Mouse (Mus musculus) heart, embryonic 14.5 days (tissue): Measurements from ENCODE around the gene B3gntl1. TPM values are rescaled to one million over a fixed set of nuclear protein-coding genes. Genes with fewer than 3 reads are reported as not detected.

Experiments used
- ATAC-seq: fragments of 200-750 bp; cut with Nextera tagmentation; 2 replicates; pipeline ENCODE4 v1.8.0; 2017; ENCODE audit warnings: low read depth, moderate TSS enrichment; ENCODE audit not compliant: insufficient number of reproducible peaks, insufficient read depth, low FRiP score
- H3K27ac ChIP-seq, 2 experiments: fragments of 200-500 bp in 1 of 2; fragments of 300-500 bp in 1 of 2; sonication (generic) in 1 of 2; replicated peaks in 1 of 2; 2 replicates each; pipeline ENCODE4 v1.5.1; 2012 to 2014; ENCODE audit warnings: low read depth in 2 of 2, low read length in 2 of 2, control low read depth in 1 of 2, mild to moderate bottlenecking in 1 of 2, mixed read lengths in 1 of 2; ENCODE audit not compliant: control insufficient read depth in 1 of 2, insufficient read depth in 1 of 2
- H3K27me3 ChIP-seq: fragments of 300-500 bp; sonication (generic); 2 replicates; pipeline ENCODE4 v1.6.1; 2014; ENCODE audit warnings: mild to moderate bottlenecking, low read length, control low read depth; ENCODE audit not compliant: control insufficient read depth, insufficient read depth
- H3K36me3 ChIP-seq: fragments of 300-500 bp; sonication (generic); 2 replicates; pipeline ENCODE4 v1.6.1; 2014; ENCODE audit warnings: mild to moderate bottlenecking, control low read depth, low read length, mixed read lengths; ENCODE audit not compliant: control insufficient read depth, insufficient read depth
- H3K4me1 ChIP-seq, 2 experiments: fragments of 200-500 bp in 1 of 2; fragments of 300-500 bp in 1 of 2; sonication (generic) in 1 of 2; 2 replicates each; pipeline ENCODE4 v1.6.1; 2012 to 2014; ENCODE audit warnings: low read length in 2 of 2, control low read depth in 1 of 2, mixed read lengths in 1 of 2; ENCODE audit not compliant: control insufficient read depth in 2 of 2, insufficient read depth in 2 of 2
- H3K4me2 ChIP-seq: fragments of 300-500 bp; sonication (generic); 2 replicates; pipeline ENCODE4 v1.6.1; 2014; ENCODE audit warnings: mild to moderate bottlenecking, low read length
- H3K4me3 ChIP-seq, 2 experiments: fragments of 200-500 bp in 1 of 2; fragments of 300-500 bp in 1 of 2; sonication (generic) in 1 of 2; 2 replicates each; pipeline ENCODE4 v1.5.1; 2012 to 2014; ENCODE audit warnings: low read length in 2 of 2, mild to moderate bottlenecking in 2 of 2, control low read depth in 1 of 2, low read depth in 1 of 2, moderate library complexity in 1 of 2; ENCODE audit not compliant: control insufficient read depth in 1 of 2, insufficient read depth in 1 of 2
- H3K9ac ChIP-seq: fragments of 300-500 bp; sonication (generic); 2 replicates; pipeline ENCODE4 v1.6.1; 2014; ENCODE audit warnings: mild to moderate bottlenecking, low read length
- H3K9me3 ChIP-seq: fragments of 300-500 bp; sonication (generic); 2 replicates; pipeline ENCODE4 v1.6.1; 2016; ENCODE audit warnings: low read length, control low read depth; ENCODE audit not compliant: control insufficient read depth
- WGBS: fragments of 180-500 bp; shearing (Covaris S2); extraction: QIAGEN DNeasy Blood & Tissue Kit; methylation state at CpG from one replicate; pipeline ENCODE4 v1.1.7; 2014; 5-methylcytosine and 5-hydroxymethylcytosine counted together
- polyA plus RNA-seq: library from polyadenylated mRNA; unstranded; fragments of >200 nt; fragmentation: Nextera tagmentation; extraction: Ambion mirVana; gene quantifications from 2 replicates; pipeline ENCODE4 v1.2.1, GENCODE M21; 2014

B3gntl1 gene
- polyA plus RNA-seq, 1 experiment from 2014 or later = 6.3 TPM

GRCm38 (mm10) chr11:121597254-121597653 lies 75.7 kb downstream of the B3gntl1 start:
- Histone ChIP-seq H3K9ac (no peak overlapping the region), H3K36me3 (peaks cover 54% of the 10 kb centered on the region), H3K4me2 (no peak overlapping the region), H3K9me3 (no peaks in the 10 kb centered on the region), H3K4me1 (no peaks in the 10 kb centered on the region), H3K4me3 (no peak overlapping the region), H3K27ac (no peak overlapping the region), H3K27me3 (no peaks in the 10 kb centered on the region)
- ATAC-seq = no peak
- WGBS = 83% methylated on average over 6 of the region's 6 CpGs

GRCm38 (mm10) chr11:121581856-121582255 lies 91.1 kb downstream of the B3gntl1 start:
- Histone ChIP-seq H3K4me2 (no peak overlapping the region), H3K36me3 (peaks cover 20% of the 10 kb centered on the region), H3K27ac (no peak overlapping the region), H3K9ac (no peak overlapping the region), H3K9me3 (no peaks in the 10 kb centered on the region), H3K27me3 (no peaks in the 10 kb centered on the region), H3K4me1 (no peaks in the 10 kb centered on the region; a peak in 1 of 4 replicates), H3K4me3 (no peak overlapping the region)
- ATAC-seq = no peak

Other genes with a start within 250 kb of the B3gntl1 start
- gene Fn3k, start 238.2 kb downstream of the B3gntl1 start, polyA plus RNA-seq = 13.6 and 14.8 TPM in 2 replicates
- 16.6 TPM in 2 replicates for gene Tbcd, start 221.2 kb downstream of the B3gntl1 start, polyA plus RNA-seq
- 0.19 TPM in 1 of 2 replicates, not detected in the other for gene Zfp750, start 153.8 kb downstream of the B3gntl1 start, polyA plus RNA-seq
- 18.1 and 20.1 TPM in 2 replicates for gene Metrnl, start 28.4 kb upstream of the B3gntl1 start, polyA plus RNA-seq
- 0.05 and 0.08 TPM in 2 replicates for gene Ptchd3, start 157.1 kb upstream of the B3gntl1 start, polyA plus RNA-seq